Comparison of ENCODE assay signal across 8 mouse cellular contexts in the genomic region with DNA sequence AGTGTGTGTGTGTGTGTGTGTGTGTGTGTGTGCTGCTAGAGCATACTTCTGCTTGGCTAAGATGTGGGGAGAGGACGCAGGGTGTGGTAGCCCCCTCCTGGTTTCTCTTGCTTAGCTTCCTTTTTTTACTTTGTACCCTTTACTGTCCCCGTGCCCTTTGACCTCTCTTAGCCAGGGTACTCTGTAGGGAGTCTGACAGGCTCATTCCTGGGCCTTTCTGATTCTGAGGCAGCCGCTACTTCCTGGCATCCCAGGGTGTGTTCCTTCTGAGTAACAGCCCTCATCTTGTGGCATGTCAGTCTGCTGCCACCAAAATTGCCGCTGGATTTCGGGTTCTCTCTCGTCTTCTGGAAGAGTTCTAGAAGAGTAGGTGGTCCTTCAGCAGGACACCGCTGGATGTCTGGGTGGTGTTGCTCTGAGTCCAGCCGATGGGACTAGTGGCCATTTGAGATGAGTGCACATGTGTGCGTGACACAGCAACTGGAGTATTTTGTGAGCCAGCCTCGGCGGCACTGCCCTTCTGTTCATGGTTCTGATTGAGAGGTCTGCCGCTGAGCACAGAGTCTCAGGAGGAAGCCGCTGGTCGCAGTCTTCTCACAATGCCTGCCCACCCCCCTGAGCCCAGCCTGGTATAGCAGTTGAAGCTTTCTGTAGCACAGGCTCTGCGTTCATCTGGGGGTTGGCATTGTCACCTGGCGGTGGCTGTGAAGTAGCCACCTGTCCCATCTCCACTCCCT. TPM values are rescaled to one million over a fixed set of nuclear protein-coding genes. Genes with fewer than 3 reads are reported as not detected.
DNase-seq lines count a peak whose midpoint lies in the region; ATAC-seq lines count a peak whose summit lies in the region.

No protein-coding gene starts in this region.

- 4% methylated on average over 16 of the region's 16 CpGs for WGBS in hindbrain, embryonic 15.5 days
- WGBS in midbrain, embryonic 14.5 days = 6% methylated on average over 16 of the region's 16 CpGs

- peak overlapping the region; percentile 41 for H3K4me2 ChIP-seq in hindbrain, embryonic 15.5 days
- H3K4me2 ChIP-seq in midbrain, embryonic 14.5 days (ENCODE audit: low read length) = peak overlapping the region; percentile 26

- peak; percentile 64 for DNase-seq in lung, postnatal 36 days
- no peak for DNase-seq in lung, postnatal 14 days
- peak; percentile 38 for DNase-seq in embryo, embryonic 9.5 days (ENCODE audit: extremely low spot score)
- peak; percentile 49 for DNase-seq in midbrain, embryonic 14.5 days
- no peak for DNase-seq in MN1 (ENCODE audit: low spot score)
- DNase-seq in cerebellum, postnatal 14 days = no peak
- no peak for DNase-seq in left cerebral cortex, adult 8-10 months (ENCODE audit: low spot score in 2 of 2)

- 0 out of 2 replicates have a peak overlapping the region, but pooled peaks have one; percentile 6 for H3K4me3 ChIP-seq in hindbrain, embryonic 15.5 days
- peak overlapping the region; percentile 7; the same call in 1 of the 2 replicates for H3K4me3 ChIP-seq in midbrain, embryonic 14.5 days (replicated peaks; ENCODE audit: low read depth, low read length)

- H3K27me3 ChIP-seq in hindbrain, embryonic 15.5 days = no peaks in the 10 kb centered on the region
- no peaks in the 10 kb centered on the region for H3K27me3 ChIP-seq in midbrain, embryonic 14.5 days (ENCODE audit: control insufficient read depth, insufficient read depth, low read length)

- H3K4me1 ChIP-seq in hindbrain, embryonic 15.5 days (replicated peaks) = peaks cover 72% of the 10 kb centered on the region
- H3K4me1 ChIP-seq in midbrain, embryonic 14.5 days (ENCODE audit: control insufficient read depth, insufficient read depth, low read length) = peaks cover 48% of the 10 kb centered on the region

- H3K9me3 ChIP-seq in hindbrain, embryonic 15.5 days = no peaks in the 10 kb centered on the region
- no peaks in the 10 kb centered on the region for H3K9me3 ChIP-seq in midbrain, embryonic 14.5 days (ENCODE audit: control insufficient read depth, low read length)

- ATAC-seq in hindbrain, embryonic 15.5 days (ENCODE audit: low FRiP score, low read depth) = peak; percentile 24
- ATAC-seq in midbrain, embryonic 14.5 days (ENCODE audit: low FRiP score, low TSS enrichment) = no peak

- H3K36me3 ChIP-seq in hindbrain, embryonic 15.5 days = no peaks in the 10 kb centered on the region
- no peaks in the 10 kb centered on the region for H3K36me3 ChIP-seq in midbrain, embryonic 14.5 days (ENCODE audit: control insufficient read depth, insufficient read depth, low read length)

- H3K27ac ChIP-seq in hindbrain, embryonic 15.5 days (replicated peaks) = peak overlapping the region; percentile 83
- peak overlapping the region; percentile 77 for H3K27ac ChIP-seq in midbrain, embryonic 14.5 days (replicated peaks; ENCODE audit: low read depth, low read length)

- H3K9ac ChIP-seq in hindbrain, embryonic 15.5 days = peak overlapping the region; percentile 21; the same call in 1 of the 2 replicates
- no peak overlapping the region; the same call in 1 of the 2 replicates for H3K9ac ChIP-seq in midbrain, embryonic 14.5 days (replicated peaks; ENCODE audit: low read length)

RNA-seq across cellular contexts. Expression of a gene that starts 16.3 kb away (rescaled TPM):
- polyA plus RNA-seq in hindbrain, embryonic 15.5 days (2015; fragmentation: Nextera tagmentation; extraction: Ambion mirVana) = 79.7 and 81.1 TPM in 2 replicates
- polyA plus RNA-seq in midbrain, embryonic 14.5 days (2014; fragmentation: Nextera tagmentation; extraction: Ambion mirVana) = 121 and 141 TPM in 2 replicates
- total RNA-seq in left cerebral cortex, adult 8-10 months (2022) = 100 to 1,000 TPM; 248 to 277 (median 262) TPM

Comparison
In these comparisons a context has a peak if more than half of its experiments do, and no peak if none do; other contexts are left out.
1. DNase-seq: peak in lung, postnatal 36 days (single experiment), embryo, embryonic 9.5 days (single experiment) and midbrain, embryonic 14.5 days (single experiment); none in lung, postnatal 14 days (single experiment), MN1 (single experiment), cerebellum, postnatal 14 days (0 of 2) and left cerebral cortex, adult 8-10 months (0 of 2).